Mouse (Mus musculus): ENCODE results near the gene Frs2. TPM values are rescaled to one million over a fixed set of nuclear protein-coding genes. Genes with fewer than 3 reads are reported as not detected.
A peak's percentile ranks its signal among the peaks of the same experiment; 100 is the strongest.

Frs2 gene
- polyA plus RNA-seq, 1 experiment from 2014 or later = 33.9 TPM

DNA sequence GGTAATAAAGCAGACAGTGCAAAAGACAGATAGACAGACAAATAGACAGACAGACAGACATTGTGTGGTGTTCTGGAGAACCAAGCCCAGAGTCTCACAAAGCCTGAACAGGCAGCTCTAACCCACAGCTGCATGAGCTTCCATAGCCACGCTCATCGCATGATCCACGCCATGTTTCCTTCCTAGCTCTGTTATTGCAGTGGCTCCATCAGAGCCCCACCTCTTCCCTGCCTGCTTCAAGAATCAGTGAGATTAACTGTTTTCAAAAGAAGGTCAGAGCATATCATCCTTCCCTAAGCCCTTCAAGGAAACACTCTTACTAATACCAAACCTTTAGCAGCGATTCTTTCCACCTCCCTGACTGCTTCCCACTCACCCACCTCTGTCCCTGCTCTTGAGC, 43.3 kb downstream of the Frs2 start:
- H3K27ac ChIP-seq (ENCODE audit: low read depth, low read length) = no peak overlapping the region

DNA sequence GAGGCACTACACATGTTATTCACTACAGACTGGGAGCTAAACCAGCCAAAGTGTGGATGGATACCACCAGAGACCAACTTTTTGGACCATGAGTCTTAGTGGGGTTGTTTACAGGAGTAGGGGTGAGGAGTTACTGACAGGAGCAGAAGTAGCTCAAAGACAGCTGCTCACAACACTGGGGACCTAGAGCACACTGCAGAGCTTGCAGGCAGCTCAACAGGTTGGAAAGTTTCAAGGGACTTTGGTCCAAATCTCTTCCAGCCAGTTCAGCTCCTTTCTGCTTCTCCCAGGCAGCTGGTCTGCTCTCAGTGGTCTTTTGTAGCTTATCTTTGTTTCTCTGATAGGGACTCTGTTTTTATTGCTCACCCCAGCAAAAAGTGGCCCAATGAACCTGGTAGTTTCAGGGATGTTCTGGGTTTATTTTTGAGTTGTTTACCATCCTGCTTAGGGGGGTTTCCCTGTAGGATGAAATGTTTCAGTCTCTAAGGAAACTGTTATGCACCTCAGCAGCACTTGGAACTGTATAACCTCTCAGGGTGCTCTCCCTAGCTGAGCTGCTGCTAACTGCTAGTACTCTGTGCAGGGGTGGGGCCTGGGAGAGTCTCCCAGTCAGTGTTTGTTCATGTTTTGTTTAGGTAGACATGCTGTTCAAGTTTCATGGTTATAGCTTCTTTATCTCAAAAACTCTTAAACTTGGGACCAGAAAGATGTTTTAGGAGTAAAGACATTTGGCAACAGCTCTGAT, 44.3 kb downstream of the Frs2 start:
- Histone ChIP-seq H3K36me3 (ENCODE audit: control insufficient read depth, insufficient read depth, low read length) (no peaks in the 10 kb centered on the region), H3K9ac (ENCODE audit: low read length) (no peak overlapping the region), H3K9me3 (ENCODE audit: control insufficient read depth, low read length) (no peaks in the 10 kb centered on the region), H3K4me2 (ENCODE audit: low read depth) (no peak overlapping the region), H3K4me3 (ENCODE audit: low read depth, low read length) (no peak overlapping the region), H3K27me3 (ENCODE audit: control insufficient read depth, insufficient read depth, low read length) (no peaks in the 10 kb centered on the region; the same call in 1 of the 2 replicates), H3K4me1 (ENCODE audit: control insufficient read depth, insufficient read depth, low read length) (0 out of 2 replicates have a peak, but pooled peaks cover 3% of the 10 kb centered on the region), H3K27ac (ENCODE audit: low read depth, low read length) (no peak overlapping the region)
- DNase-seq (ENCODE audit: low spot score) (no peak), ATAC-seq (ENCODE audit: insufficient read depth, low FRiP score, low TSS enrichment) (no peak)

More for the DNA sequence above, 43.3 kb downstream of the Frs2 start:
- Histone ChIP-seq H3K9ac (ENCODE audit: low read length) (no peak overlapping the region), H3K9me3 (ENCODE audit: control insufficient read depth, low read length) (no peaks in the 10 kb centered on the region), H3K27me3 (ENCODE audit: control insufficient read depth, insufficient read depth, low read length) (no peaks in the 10 kb centered on the region; the same call in 1 of the 2 replicates), H3K4me1 (ENCODE audit: control insufficient read depth, insufficient read depth, low read length) (0 out of 2 replicates have a peak, but pooled peaks cover 3% of the 10 kb centered on the region), H3K36me3 (ENCODE audit: control insufficient read depth, insufficient read depth, low read length) (no peaks in the 10 kb centered on the region), H3K4me2 (ENCODE audit: low read depth) (no peak overlapping the region), H3K4me3 (ENCODE audit: low read depth, low read length) (no peak overlapping the region)
- 75% methylated on average over 4 of the region's 4 CpGs for WGBS
- ATAC-seq (ENCODE audit: insufficient read depth, low FRiP score, low TSS enrichment) (no peak), DNase-seq (ENCODE audit: low spot score) (no peak)

DNA sequence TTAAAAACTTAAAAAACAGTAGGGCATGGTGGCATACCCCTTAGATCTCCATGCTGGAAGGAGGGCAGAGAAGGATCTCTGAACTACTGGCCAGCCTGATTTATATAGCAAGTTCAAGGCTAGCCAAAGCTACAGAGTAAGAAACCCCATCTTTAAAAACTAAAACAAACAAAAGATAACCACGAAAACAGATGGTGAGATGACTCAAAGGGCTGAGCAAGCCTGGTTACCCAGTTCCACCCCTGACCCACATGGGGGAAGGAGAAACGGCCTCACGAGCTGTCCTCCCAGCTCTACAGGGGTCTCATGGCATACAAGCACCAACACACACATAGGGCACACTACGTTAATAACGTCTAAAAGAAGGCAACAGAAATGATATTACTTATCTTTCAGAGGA, 48.2 kb downstream of the Frs2 start:
- Histone ChIP-seq H3K27me3 (ENCODE audit: control insufficient read depth, insufficient read depth, low read length) (no peaks in the 10 kb centered on the region; the same call in 1 of the 2 replicates), H3K4me1 (ENCODE audit: control insufficient read depth, insufficient read depth, low read length) (no peaks in the 10 kb centered on the region; the same call in 1 of the 2 replicates), H3K36me3 (ENCODE audit: control insufficient read depth, insufficient read depth, low read length) (no peaks in the 10 kb centered on the region), H3K4me2 (ENCODE audit: low read depth) (no peak overlapping the region), H3K27ac (ENCODE audit: low read depth, low read length) (no peak overlapping the region), H3K9me3 (ENCODE audit: control insufficient read depth, low read length) (no peaks in the 10 kb centered on the region), H3K4me3 (ENCODE audit: low read depth, low read length) (no peak overlapping the region), H3K9ac (ENCODE audit: low read length) (no peak overlapping the region)
- 73% methylated on average over 5 of the region's 5 CpGs for WGBS
- DNase-seq (ENCODE audit: low spot score) = no peak
- ATAC-seq (ENCODE audit: insufficient read depth, low FRiP score, low TSS enrichment) = no peak

DNA sequence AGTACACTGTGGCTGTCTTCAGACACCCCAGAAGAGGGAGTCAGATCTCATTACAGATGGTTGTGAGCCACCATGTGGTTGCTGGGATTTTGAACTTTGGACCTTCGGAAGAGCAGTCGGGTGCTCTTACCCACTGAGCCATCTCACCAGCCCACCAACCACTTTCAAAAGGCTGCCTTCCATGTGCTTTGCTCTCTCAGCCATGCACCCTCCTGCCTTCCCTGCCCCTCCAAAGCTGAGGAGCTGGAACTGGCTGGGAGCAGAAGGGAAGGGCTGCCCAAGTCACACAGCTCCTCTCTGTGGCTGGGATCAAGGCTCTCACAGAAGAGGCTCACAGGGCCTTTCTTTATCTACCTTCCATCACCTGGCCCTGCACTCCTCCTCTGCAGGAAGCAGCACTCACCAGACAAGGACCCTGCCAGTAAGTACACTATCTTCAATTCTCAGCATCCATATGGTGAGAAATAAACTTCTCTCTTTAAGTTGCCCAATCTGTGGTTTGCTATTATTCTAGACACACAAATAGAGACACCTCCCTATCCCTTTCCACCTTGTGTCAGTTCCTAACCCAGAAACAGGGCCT, 51.1 kb downstream of the Frs2 start:
- no peak overlapping the region for H3K4me2 ChIP-seq (ENCODE audit: low read depth)
- H3K27me3 ChIP-seq (ENCODE audit: control insufficient read depth, insufficient read depth, low read length) = no peaks in the 10 kb centered on the region
- no peak overlapping the region for H3K9ac ChIP-seq (ENCODE audit: low read length)
- whole genome bisulfite sequencing = 84% methylated on average over 2 of the region's 2 CpGs
- no peaks in the 10 kb centered on the region for H3K9me3 ChIP-seq (ENCODE audit: control insufficient read depth, low read length)
- no peak overlapping the region for H3K27ac ChIP-seq (ENCODE audit: low read depth, low read length)
- ATAC-seq (ENCODE audit: insufficient read depth, low FRiP score, low TSS enrichment) = no peak
- peaks cover 10% of the 10 kb centered on the region for H3K4me1 ChIP-seq (ENCODE audit: control insufficient read depth, insufficient read depth, low read length)
- H3K4me3 ChIP-seq (ENCODE audit: low read depth, low read length) = no peak overlapping the region
- H3K36me3 ChIP-seq (ENCODE audit: control insufficient read depth, insufficient read depth, low read length) = no peaks in the 10 kb centered on the region
- DNase-seq (ENCODE audit: low spot score) = no peak

DNA sequence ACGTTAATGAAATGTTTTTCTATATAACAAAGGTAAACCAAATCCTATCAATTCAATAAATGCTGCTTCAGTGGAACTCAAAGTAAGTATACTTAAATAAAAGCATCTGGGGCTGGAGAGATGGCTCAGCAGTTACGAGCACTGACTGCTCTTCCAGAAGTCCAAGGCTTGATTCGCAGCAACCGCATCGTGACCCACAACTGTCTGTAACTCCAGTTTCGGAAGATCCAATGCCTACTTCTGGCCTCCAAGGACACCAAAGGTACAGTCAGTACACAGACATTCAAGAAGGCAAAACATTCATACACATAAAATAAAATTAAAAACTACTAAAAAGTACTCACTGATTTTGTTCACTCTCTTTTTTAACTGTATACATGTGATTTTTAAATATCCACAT, 52.2 kb downstream of the Frs2 start:
- no peaks in the 10 kb centered on the region for H3K36me3 ChIP-seq (ENCODE audit: control insufficient read depth, insufficient read depth, low read length)
- no peak overlapping the region for H3K9ac ChIP-seq (ENCODE audit: low read length)
- H3K9me3 ChIP-seq (ENCODE audit: control insufficient read depth, low read length) = no peaks in the 10 kb centered on the region
- 89% methylated on average over 6 of the region's 6 CpGs for WGBS
- no peak overlapping the region for H3K27ac ChIP-seq (ENCODE audit: low read depth, low read length)
- peaks cover 10% of the 10 kb centered on the region for H3K4me1 ChIP-seq (ENCODE audit: control insufficient read depth, insufficient read depth, low read length)
- no peak for DNase-seq (ENCODE audit: low spot score)
- ATAC-seq (ENCODE audit: insufficient read depth, low FRiP score, low TSS enrichment) = no peak
- no peak overlapping the region for H3K4me3 ChIP-seq (ENCODE audit: low read depth, low read length)
- H3K4me2 ChIP-seq (ENCODE audit: low read depth) = no peak overlapping the region
- no peaks in the 10 kb centered on the region for H3K27me3 ChIP-seq (ENCODE audit: control insufficient read depth, insufficient read depth, low read length)

DNA sequence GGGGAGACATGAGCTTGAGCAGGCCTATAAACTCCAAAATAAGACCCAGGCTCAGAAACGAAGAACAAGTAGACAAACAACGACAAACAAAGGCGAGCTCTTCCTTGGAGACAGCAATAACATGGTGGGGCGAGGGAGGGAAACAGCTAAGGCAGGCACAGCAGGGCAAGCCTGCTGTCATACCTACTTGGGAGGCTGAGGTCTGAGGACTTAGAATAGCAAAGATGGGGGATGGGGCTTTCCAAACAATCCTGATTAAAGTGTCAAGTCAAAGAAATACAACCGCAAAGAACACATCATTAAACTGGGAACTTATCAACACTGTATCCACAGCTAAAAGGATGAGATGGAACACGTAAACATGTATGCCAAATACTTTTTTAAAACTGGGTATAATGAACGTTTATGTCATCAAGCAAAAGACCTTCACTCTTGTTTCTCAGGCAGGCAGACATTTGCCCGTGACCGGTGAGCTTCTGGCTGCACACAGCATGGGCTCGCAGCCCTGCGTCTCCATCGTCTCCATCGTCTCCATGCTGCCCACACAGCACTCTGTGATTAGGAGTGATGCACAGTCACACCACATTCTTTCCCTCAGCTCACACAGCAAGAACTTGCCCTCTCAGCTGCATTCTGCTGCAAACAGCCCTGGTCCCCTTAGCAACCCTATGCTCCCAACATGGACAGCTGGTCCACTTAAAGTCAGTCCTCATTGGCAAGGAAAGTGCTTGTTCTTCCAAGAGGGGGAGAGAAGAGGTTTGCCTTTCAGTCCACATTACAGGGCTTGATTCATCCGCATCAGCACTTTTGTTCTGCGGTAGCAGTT, 53.6 kb downstream of the Frs2 start:
- no peak overlapping the region for H3K4me2 ChIP-seq (ENCODE audit: low read depth)

DNA sequence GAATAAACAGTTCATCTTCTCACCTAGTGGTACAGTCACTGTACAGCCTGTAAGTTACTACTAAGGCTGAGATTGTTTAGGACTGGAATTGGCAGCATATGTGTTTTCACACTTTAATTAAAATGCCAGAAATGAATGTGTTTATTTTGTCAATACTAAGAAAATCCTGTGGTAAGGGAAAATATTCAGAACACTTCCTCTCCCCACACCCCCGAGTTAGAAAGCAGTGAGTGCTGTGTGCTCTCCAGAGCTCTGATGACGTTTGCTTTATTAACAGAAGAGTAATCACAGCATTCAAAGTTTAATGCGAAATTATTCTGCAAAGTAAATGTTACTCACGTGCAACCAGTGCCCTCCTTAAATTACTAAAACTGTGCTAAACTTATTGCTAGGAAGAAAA, 58.7 kb downstream of the Frs2 start:
- H3K9me3 ChIP-seq (ENCODE audit: control insufficient read depth, low read length) = no peaks in the 10 kb centered on the region
- H3K27ac ChIP-seq (ENCODE audit: low read depth, low read length) = no peak overlapping the region
- peaks cover 10% of the 10 kb centered on the region; the same call in 1 of the 2 replicates for H3K4me1 ChIP-seq (ENCODE audit: control insufficient read depth, insufficient read depth, low read length)
- no peak overlapping the region for H3K4me2 ChIP-seq (ENCODE audit: low read depth)
- DNase-seq (ENCODE audit: low spot score) (no peak), ATAC-seq (ENCODE audit: insufficient read depth, low FRiP score, low TSS enrichment) (no peak)
- no peaks in the 10 kb centered on the region for H3K27me3 ChIP-seq (ENCODE audit: control insufficient read depth, insufficient read depth, low read length)
- no peaks in the 10 kb centered on the region for H3K36me3 ChIP-seq (ENCODE audit: control insufficient read depth, insufficient read depth, low read length)
- no peak overlapping the region for H3K9ac ChIP-seq (ENCODE audit: low read length)
- H3K4me3 ChIP-seq (ENCODE audit: low read depth, low read length) = no peak overlapping the region
- 85% methylated on average over 4 of the region's 4 CpGs for whole genome bisulfite sequencing

More for the DNA sequence above, 53.6 kb downstream of the Frs2 start:
- Histone ChIP-seq H3K36me3 (ENCODE audit: control insufficient read depth, insufficient read depth, low read length) (no peaks in the 10 kb centered on the region), H3K9me3 (ENCODE audit: control insufficient read depth, low read length) (no peaks in the 10 kb centered on the region), H3K27me3 (ENCODE audit: control insufficient read depth, insufficient read depth, low read length) (no peaks in the 10 kb centered on the region), H3K4me3 (ENCODE audit: low read depth, low read length) (no peak overlapping the region), H3K9ac (ENCODE audit: low read length) (no peak overlapping the region), H3K27ac (ENCODE audit: low read depth, low read length) (peak overlapping the region; percentile 78), H3K4me1 (ENCODE audit: control insufficient read depth, insufficient read depth, low read length) (peaks cover 10% of the 10 kb centered on the region)
- DNase-seq (ENCODE audit: low spot score) = peak; percentile 71
- ATAC-seq (ENCODE audit: insufficient read depth, low FRiP score, low TSS enrichment) = peak; percentile 93
- 25% methylated on average over 15 of the region's 15 CpGs for WGBS

DNA sequence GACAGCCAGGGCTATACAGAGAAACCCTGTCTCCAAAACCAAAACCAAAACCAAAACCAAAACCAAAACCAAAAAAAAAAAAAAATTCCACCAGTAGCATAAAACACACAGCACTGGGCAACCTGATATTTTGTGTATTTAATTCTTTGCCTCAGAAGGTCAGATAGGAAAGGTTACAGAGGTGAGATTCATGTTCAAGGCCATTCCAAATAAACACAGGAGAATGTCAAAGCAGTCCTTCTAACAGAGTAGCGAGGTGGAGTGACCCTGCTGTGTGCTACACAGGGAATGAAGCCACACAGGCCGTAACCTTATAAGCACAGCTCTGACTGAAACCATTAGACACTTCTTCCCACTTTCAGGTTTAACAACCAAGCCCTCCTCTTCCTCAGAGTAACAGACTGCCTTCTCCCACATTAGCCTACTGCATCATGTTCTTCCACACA, 66.4 kb downstream of the Frs2 start:
- Histone ChIP-seq H3K36me3 (ENCODE audit: control insufficient read depth, insufficient read depth, low read length) (peaks cover 8% of the 10 kb centered on the region), H3K4me2 (ENCODE audit: low read depth) (no peak overlapping the region), H3K4me1 (ENCODE audit: control insufficient read depth, insufficient read depth, low read length) (no peaks in the 10 kb centered on the region), H3K9me3 (ENCODE audit: control insufficient read depth, low read length) (no peaks in the 10 kb centered on the region), H3K4me3 (ENCODE audit: low read depth, low read length) (no peak overlapping the region), H3K9ac (ENCODE audit: low read length) (no peak overlapping the region), H3K27ac (ENCODE audit: low read depth, low read length) (no peak overlapping the region), H3K27me3 (ENCODE audit: control insufficient read depth, insufficient read depth, low read length) (no peaks in the 10 kb centered on the region)
- DNase-seq (ENCODE audit: low spot score) (no peak), ATAC-seq (ENCODE audit: insufficient read depth, low FRiP score, low TSS enrichment) (no peak)
- WGBS = 86% methylated on average over 2 of the region's 2 CpGs
